Mouse (Mus musculus): ENCODE measurements around the gene Cfap61.

DNA sequence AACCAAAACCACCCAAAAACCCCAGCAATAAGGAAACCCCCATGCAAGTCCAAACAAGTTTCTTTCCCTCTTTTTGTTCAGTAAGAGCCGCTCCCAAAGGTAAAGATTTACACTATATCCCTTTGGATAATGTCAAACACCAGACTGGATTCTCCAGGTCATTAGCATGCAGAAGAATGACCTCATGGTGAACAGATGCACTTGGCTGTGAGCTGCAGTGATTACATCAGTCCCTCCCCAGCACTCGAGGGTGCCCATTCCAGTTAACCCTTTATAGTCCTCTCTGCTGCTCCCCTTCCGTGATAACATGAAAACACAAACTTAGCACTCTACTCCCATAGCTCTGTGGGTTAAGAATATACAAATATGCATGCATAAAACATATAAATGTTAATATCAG lies 322.5 kb downstream of the Cfap61 start:
- TF ChIP-seq CTCF (IDR thresholded peaks at IDR 0.05; ENCODE audit: borderline replicate concordance, control insufficient read depth, extremely low read depth, insufficient read depth, low read length, poor library complexity) (no peak), POLR2A (IDR thresholded peaks at IDR 0.05; ENCODE audit: control insufficient read depth, extremely low read depth, insufficient read depth, low read length, poor library complexity) (no peak)
